Mouse (Mus musculus): ENCODE measurements around the gene Spdl1. TPM values are rescaled to one million over a fixed set of nuclear protein-coding genes. Genes with fewer than 3 reads are reported as not detected.

Spdl1 gene
- polyA plus RNA-seq, 1 experiment, result 16.2 TPM

- TF ChIP-seq POLR2A (IDR thresholded peaks at IDR 0.05; ENCODE audit: low read depth, low read length), result no peak
- TF ChIP-seq CTCF (IDR thresholded peaks at IDR 0.05; ENCODE audit: borderline replicate concordance, insufficient read depth, low read length), result no peak
- Histone ChIP-seq H3K4me3 (ENCODE audit: insufficient read depth, low read length) (no peak overlapping the region), H3K4me1 (ENCODE audit: control insufficient read depth, insufficient read depth, low read length) (no peaks in the 10 kb centered on the region), H3K27ac (ENCODE audit: insufficient read depth, low read length) (no peak overlapping the region)
These were observed 52.7 kb downstream of the Spdl1 start for GRCm38 (mm10) chr11:34780786-34781185.

GRCm38 (mm10) chr11:34779966-34780365 lies 53.5 kb downstream of the Spdl1 start:
- TF ChIP-seq CTCF (IDR thresholded peaks at IDR 0.05; ENCODE audit: borderline replicate concordance, insufficient read depth, low read length), result no peak
- TF ChIP-seq POLR2A (IDR thresholded peaks at IDR 0.05; ENCODE audit: low read depth, low read length), result no peak
- no peak overlapping the region for H3K27ac ChIP-seq (ENCODE audit: insufficient read depth, low read length)
- no peak overlapping the region for H3K4me3 ChIP-seq (ENCODE audit: insufficient read depth, low read length)
- H3K4me1 ChIP-seq (ENCODE audit: control insufficient read depth, insufficient read depth, low read length), result no peaks in the 10 kb centered on the region

GRCm38 (mm10) chr11:34778351-34778750 lies 55.1 kb downstream of the Spdl1 start:
- no peak for TF ChIP-seq CTCF (IDR thresholded peaks at IDR 0.05; ENCODE audit: borderline replicate concordance, insufficient read depth, low read length)
- TF ChIP-seq POLR2A (IDR thresholded peaks at IDR 0.05; ENCODE audit: low read depth, low read length), result no peak
- no peaks in the 10 kb centered on the region for H3K4me1 ChIP-seq (ENCODE audit: control insufficient read depth, insufficient read depth, low read length)
- no peak overlapping the region for H3K4me3 ChIP-seq (ENCODE audit: insufficient read depth, low read length)
- no peak overlapping the region for H3K27ac ChIP-seq (ENCODE audit: insufficient read depth, low read length)

GRCm38 (mm10) chr11:34777529-34777928 lies 55.9 kb downstream of the Spdl1 start:
- no peak overlapping the region for H3K27ac ChIP-seq (ENCODE audit: insufficient read depth, low read length)
- no peaks in the 10 kb centered on the region for H3K4me1 ChIP-seq (ENCODE audit: control insufficient read depth, insufficient read depth, low read length)
- no peak for TF ChIP-seq POLR2A (IDR thresholded peaks at IDR 0.05; ENCODE audit: low read depth, low read length)
- no peak for TF ChIP-seq CTCF (IDR thresholded peaks at IDR 0.05; ENCODE audit: borderline replicate concordance, insufficient read depth, low read length)
- H3K4me3 ChIP-seq (ENCODE audit: insufficient read depth, low read length), result no peak overlapping the region

- TF ChIP-seq CTCF (IDR thresholded peaks at IDR 0.05; ENCODE audit: borderline replicate concordance, insufficient read depth, low read length), result no peak
- no peak for TF ChIP-seq POLR2A (IDR thresholded peaks at IDR 0.05; ENCODE audit: low read depth, low read length)
- no peak overlapping the region for H3K4me3 ChIP-seq (ENCODE audit: insufficient read depth, low read length)
- no peaks in the 10 kb centered on the region for H3K4me1 ChIP-seq (ENCODE audit: control insufficient read depth, insufficient read depth, low read length)
- no peak overlapping the region for H3K27ac ChIP-seq (ENCODE audit: insufficient read depth, low read length)
These were observed 57.4 kb downstream of the Spdl1 start for GRCm38 (mm10) chr11:34776054-34776453.

- no peak overlapping the region for H3K27ac ChIP-seq (ENCODE audit: insufficient read depth, low read length)
- H3K4me1 ChIP-seq (ENCODE audit: control insufficient read depth, insufficient read depth, low read length), result no peaks in the 10 kb centered on the region
- TF ChIP-seq POLR2A (IDR thresholded peaks at IDR 0.05; ENCODE audit: low read depth, low read length) (no peak), CTCF (IDR thresholded peaks at IDR 0.05; ENCODE audit: borderline replicate concordance, insufficient read depth, low read length) (no peak)
- H3K4me3 ChIP-seq (ENCODE audit: insufficient read depth, low read length), result no peak overlapping the region
These were observed 58.8 kb downstream of the Spdl1 start for GRCm38 (mm10) chr11:34774636-34775035.

- H3K27ac ChIP-seq (ENCODE audit: insufficient read depth, low read length), result no peak overlapping the region
- TF ChIP-seq POLR2A (IDR thresholded peaks at IDR 0.05; ENCODE audit: low read depth, low read length), result no peak
- TF ChIP-seq CTCF (IDR thresholded peaks at IDR 0.05; ENCODE audit: borderline replicate concordance, insufficient read depth, low read length), result no peak
- no peak overlapping the region for H3K4me3 ChIP-seq (ENCODE audit: insufficient read depth, low read length)
- H3K4me1 ChIP-seq (ENCODE audit: control insufficient read depth, insufficient read depth, low read length), result no peaks in the 10 kb centered on the region
These were observed 60.0 kb downstream of the Spdl1 start for GRCm38 (mm10) chr11:34773304-34773895.

- no peaks in the 10 kb centered on the region for H3K4me1 ChIP-seq (ENCODE audit: control insufficient read depth, insufficient read depth, low read length)
- H3K27ac ChIP-seq (ENCODE audit: insufficient read depth, low read length), result no peak overlapping the region
- H3K4me3 ChIP-seq (ENCODE audit: insufficient read depth, low read length), result no peak overlapping the region
- TF ChIP-seq POLR2A (IDR thresholded peaks at IDR 0.05; ENCODE audit: low read depth, low read length) (no peak), CTCF (IDR thresholded peaks at IDR 0.05; ENCODE audit: borderline replicate concordance, insufficient read depth, low read length) (no peak)
These were observed 62.0 kb downstream of the Spdl1 start for GRCm38 (mm10) chr11:34771221-34771986.

GRCm38 (mm10) chr11:34770666-34771065 lies 62.8 kb downstream of the Spdl1 start:
- Histone ChIP-seq H3K4me3 (ENCODE audit: insufficient read depth, low read length) (no peak overlapping the region), H3K27ac (ENCODE audit: insufficient read depth, low read length) (no peak overlapping the region), H3K4me1 (ENCODE audit: control insufficient read depth, insufficient read depth, low read length) (no peaks in the 10 kb centered on the region)
- TF ChIP-seq POLR2A (IDR thresholded peaks at IDR 0.05; ENCODE audit: low read depth, low read length) (no peak), CTCF (IDR thresholded peaks at IDR 0.05; ENCODE audit: borderline replicate concordance, insufficient read depth, low read length) (no peak)

- Histone ChIP-seq H3K4me1 (ENCODE audit: control insufficient read depth, insufficient read depth, low read length) (no peaks in the 10 kb centered on the region), H3K27ac (ENCODE audit: insufficient read depth, low read length) (no peak overlapping the region), H3K4me3 (ENCODE audit: insufficient read depth, low read length) (no peak overlapping the region)
- TF ChIP-seq POLR2A (IDR thresholded peaks at IDR 0.05; ENCODE audit: low read depth, low read length) (no peak), CTCF (IDR thresholded peaks at IDR 0.05; ENCODE audit: borderline replicate concordance, insufficient read depth, low read length) (no peak)
These were observed 63.5 kb downstream of the Spdl1 start for GRCm38 (mm10) chr11:34769946-34770345.

Measured in embryonic fibroblast, embryonic 13.5 days (primary cell).